Mouse (Mus musculus): ENCODE results near the gene Ccdc114. TPM values are rescaled to one million over a fixed set of nuclear protein-coding genes. Genes with fewer than 3 reads are reported as not detected.
A peak's percentile ranks its signal among the peaks of the same experiment; 100 is the strongest.
"Not testable (repeated sequence)": the region's sequence is repeated elsewhere in the genome, so short reads cannot be mapped to it uniquely, and the experiment has no call there.

Gene Ccdc114
- 1 to 10 TPM; 3.5 to 3.8 TPM for total RNA-seq (2021)
- long read RNA-seq, experiment 1, partial matches to known transcripts, result 0 of 1 reads
- long read RNA-seq, experiment 1, other reads (novel, unspliced or antisense), result 1 of 1 reads
- long read RNA-seq, experiment 2, partial matches to known transcripts, result 1 of 4 reads
- long read RNA-seq, experiment 2, other reads (novel, unspliced or antisense), result 3 of 4 reads

DNA sequence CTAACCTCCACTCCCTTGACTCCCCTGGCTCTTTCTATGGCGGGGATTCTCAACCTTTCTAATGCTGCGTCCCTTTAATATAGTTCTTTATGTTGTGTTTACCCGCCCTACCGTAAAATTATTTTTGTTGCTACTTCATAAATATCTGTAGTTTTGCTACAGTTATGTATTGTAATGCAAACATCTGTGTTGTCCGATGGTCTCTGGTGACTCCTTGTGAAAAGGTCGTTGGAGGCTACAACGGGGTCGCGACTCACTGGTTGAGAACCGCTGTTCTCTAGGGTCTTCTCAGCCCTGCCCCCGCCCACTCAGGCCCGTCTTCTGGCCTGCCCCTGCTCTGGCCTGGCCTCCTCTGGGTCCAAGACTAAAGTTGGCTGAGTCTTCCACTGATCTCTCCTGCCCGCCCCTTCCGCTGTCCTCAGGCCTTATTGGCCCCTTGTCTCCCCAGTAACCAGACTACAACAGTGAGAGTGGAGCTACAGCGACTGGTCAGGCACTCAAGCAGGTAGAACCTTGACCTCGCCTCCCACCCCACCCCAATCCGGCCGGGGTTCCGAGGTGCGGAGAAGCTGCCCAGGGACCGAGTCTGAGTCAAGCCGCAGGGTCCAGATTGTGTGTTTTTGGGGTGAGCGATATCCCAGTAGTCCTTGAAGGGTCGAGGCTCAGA is at the start of gene Ccdc114:
Gene Ccdc114, plus strand, starts transcription at position 311 of the 667 bp plus-strand sequence.
- H3K27ac ChIP-seq, result peak within 1 kb of the TSS; percentile 94
- no peak for DNase-seq (ENCODE audit: low spot score in 2 of 2)
- peak within 1 kb of the TSS; percentile 65 for H3K4me3 ChIP-seq
- TF ChIP-seq CTCF (conservative IDR thresholded peaks at IDR 0.05), result no peak

GRCm38 (mm10) chr7:45876895-45877294 is 47.0 kb upstream of the Ccdc114 start:
- H3K27ac ChIP-seq, result no peak overlapping the region
- TF ChIP-seq CTCF (conservative IDR thresholded peaks at IDR 0.05), result no peak
- no peak for DNase-seq (ENCODE audit: low spot score in 2 of 2)
- no peak overlapping the region for H3K4me3 ChIP-seq

GRCm38 (mm10) chr7:45878278-45878677 is 45.6 kb upstream of the Ccdc114 start, which contains the start of gene Grin2d:
Grin2d (minus strand) TSS chr7:45878378.
- not testable (repeated sequence) for DNase-seq (ENCODE audit: low spot score in 2 of 2); H3K27ac ChIP-seq; H3K4me3 ChIP-seq

DNA sequence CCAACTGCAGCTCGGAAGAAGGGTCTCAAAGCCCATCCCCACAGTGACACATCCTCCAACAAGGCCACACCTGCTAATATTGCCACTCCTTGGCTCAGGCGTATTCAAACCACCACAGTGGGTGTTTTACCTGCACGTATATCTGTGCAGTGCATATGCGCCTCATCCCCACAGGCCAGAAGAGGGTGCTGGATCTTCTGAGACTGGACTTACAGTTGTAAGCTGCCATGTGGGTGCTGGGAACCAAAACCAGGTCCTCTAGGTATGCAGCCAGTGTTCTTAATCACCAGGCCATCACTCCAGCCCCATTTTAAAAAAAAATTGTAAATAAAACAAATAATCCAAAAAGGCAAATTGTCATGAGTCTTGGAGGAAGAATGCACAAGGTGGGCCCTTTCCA is 43.3 kb upstream of the Ccdc114 start:
- Histone ChIP-seq H3K27ac (no peak overlapping the region), H3K4me3 (no peak overlapping the region)
- no peak for TF ChIP-seq CTCF (conservative IDR thresholded peaks at IDR 0.05)
- DNase-seq (ENCODE audit: low spot score in 2 of 2), result no peak

DNA sequence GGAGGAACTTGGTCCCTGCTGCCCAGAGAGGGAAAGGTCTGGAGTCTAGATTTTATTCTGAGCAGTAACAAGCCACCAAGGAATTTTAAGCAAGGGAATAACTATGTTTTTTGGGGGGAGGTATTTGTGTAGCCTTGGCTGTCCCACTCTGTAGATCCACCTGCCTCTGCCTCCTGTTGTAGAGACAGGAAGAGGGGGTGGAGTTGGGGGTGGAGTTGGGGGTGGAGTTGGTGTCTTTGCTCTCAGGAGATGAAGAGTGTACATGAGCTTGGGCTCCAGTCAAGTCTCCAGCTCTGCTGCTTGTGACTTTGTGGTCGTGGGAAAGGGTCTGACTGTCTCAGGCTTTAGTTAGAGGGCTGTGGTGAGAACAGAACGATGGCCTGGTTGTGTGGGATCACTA is 42.9 kb upstream of the Ccdc114 start:
- H3K27ac ChIP-seq, result no peak overlapping the region
- DNase-seq (ENCODE audit: low spot score in 2 of 2), result no peak
- no peak for TF ChIP-seq CTCF (conservative IDR thresholded peaks at IDR 0.05)
- no peak overlapping the region for H3K4me3 ChIP-seq

DNA sequence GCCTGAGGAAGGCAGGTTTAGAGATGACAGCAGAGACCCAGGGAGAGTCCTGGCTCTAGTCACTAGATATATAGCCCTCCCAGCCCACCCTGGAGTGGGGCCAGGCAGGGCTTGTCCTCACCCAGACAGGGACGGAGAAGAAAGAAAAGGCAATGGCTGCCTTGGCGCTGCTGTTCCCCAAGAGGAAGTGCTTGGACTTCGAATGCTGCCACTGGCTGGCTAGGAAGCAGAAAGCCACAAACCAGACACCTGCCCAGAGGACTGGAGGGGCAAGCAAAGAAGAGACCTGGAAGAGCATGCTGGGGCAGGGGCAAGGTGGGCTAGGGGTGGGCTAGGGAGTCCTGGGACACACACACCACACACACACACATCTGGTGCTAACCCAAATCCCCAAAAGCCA is 36.6 kb upstream of the Ccdc114 start:
- Histone ChIP-seq H3K4me3 (no peak overlapping the region), H3K27ac (no peak overlapping the region)
- no peak for TF ChIP-seq CTCF (conservative IDR thresholded peaks at IDR 0.05)
- DNase-seq (ENCODE audit: low spot score in 2 of 2), result no peak

- H3K27ac ChIP-seq, result no peak overlapping the region
- no peak for TF ChIP-seq CTCF (conservative IDR thresholded peaks at IDR 0.05)
- no peak overlapping the region for H3K4me3 ChIP-seq
- no peak for DNase-seq (ENCODE audit: low spot score in 2 of 2)
Observed at GRCm38 (mm10) chr7:45892651-45893050, 31.2 kb upstream of the Ccdc114 start.

DNA sequence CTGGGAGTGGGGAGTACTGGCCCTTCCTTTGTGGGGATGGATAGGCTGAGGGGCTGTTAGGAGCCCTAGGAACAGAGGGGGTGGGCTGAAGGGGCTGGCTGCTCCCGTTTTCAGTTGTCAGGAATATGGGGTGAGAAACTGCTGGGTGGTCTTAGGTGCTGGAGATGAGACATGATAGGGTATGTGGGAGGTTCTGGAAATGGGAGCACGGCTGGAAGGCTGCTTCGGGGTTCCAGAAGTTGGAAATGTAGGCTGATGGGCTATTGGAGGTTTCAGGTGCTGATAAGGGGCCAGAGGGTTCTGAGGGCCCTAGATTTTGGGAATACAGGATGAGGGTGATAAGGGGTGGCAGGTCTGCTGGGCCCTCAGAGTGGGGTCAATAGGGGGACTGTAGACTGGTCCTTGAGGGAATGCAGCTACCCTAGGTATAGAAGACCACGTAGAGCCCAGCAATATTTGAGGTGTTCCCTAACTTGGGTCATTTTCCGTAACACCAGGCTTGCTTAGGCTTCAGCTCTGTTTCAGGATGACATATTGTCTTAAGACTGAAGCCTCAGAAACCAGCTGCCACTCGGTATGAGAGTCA is 27.8 kb upstream of the Ccdc114 start:
- Histone ChIP-seq H3K4me3 (no peak overlapping the region), H3K27ac (no peak overlapping the region)
- no peak for TF ChIP-seq CTCF (conservative IDR thresholded peaks at IDR 0.05)
- DNase-seq (ENCODE audit: low spot score in 2 of 2), result no peak

- no peak for TF ChIP-seq CTCF (conservative IDR thresholded peaks at IDR 0.05)
- H3K4me3 ChIP-seq, result peak within 1 kb of the TSS; percentile 86
- H3K27ac ChIP-seq, result peak within 1 kb of the TSS; percentile 96
- DNase-seq (ENCODE audit: low spot score in 2 of 2), result peak; percentile 94 to 98
Observed at GRCm38 (mm10) chr7:45896517-45897257, 27.2 kb upstream of the Ccdc114 start, which contains the start of the genes Syngr4 and Tmem143. Syngr4 (minus strand) TSS chr7:45896714. Tmem143 (plus strand) TSS chr7:45896941.

DNA sequence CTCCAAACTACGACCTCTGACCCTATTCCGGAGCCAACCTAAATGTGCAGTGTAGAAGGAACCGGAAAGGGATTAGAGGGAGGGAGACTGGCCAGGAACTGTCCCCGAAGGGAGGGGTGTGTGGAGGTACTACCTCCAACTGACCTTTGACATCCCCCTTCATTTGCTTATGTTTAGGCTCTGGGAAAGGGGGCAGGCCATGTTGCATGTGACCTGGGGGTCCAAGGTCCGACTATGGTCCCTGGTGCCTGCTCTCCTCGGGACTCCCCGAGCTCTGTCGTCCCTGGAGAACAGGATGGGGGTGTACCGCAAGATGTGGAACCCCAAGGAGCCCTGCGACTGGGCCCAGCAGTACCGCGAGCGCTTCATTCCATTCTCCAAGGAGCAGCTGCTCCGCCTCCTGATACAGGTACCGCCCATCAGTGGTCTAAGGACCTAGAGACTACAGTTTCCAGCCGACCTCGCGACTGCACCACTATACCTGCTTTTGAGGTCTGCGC is 26.6 kb upstream of the Ccdc114 start:
- no peak for TF ChIP-seq CTCF (conservative IDR thresholded peaks at IDR 0.05)
- Histone ChIP-seq H3K4me3 (peak overlapping the region; percentile 86), H3K27ac (peak overlapping the region; percentile 96)
- peak; percentile 24 to 33 for DNase-seq (ENCODE audit: low spot score in 2 of 2)

- peak; percentile 70 for TF ChIP-seq CTCF (conservative IDR thresholded peaks at IDR 0.05)
- Histone ChIP-seq H3K27ac (peak overlapping the region; percentile 96), H3K4me3 (peak overlapping the region; percentile 86)
- not testable (repeated sequence) for DNase-seq (ENCODE audit: low spot score in 2 of 2)
Observed at GRCm38 (mm10) chr7:45898125-45898524, 25.7 kb upstream of the Ccdc114 start.

- TF ChIP-seq CTCF (conservative IDR thresholded peaks at IDR 0.05), result no peak
Observed at GRCm38 (mm10) chr7:45901562-45901961, 22.3 kb upstream of the Ccdc114 start.

More at GRCm38 (mm10) chr7:45901562-45901961, 22.3 kb upstream of the Ccdc114 start:
- no peak for DNase-seq (ENCODE audit: low spot score in 2 of 2)
- H3K4me3 ChIP-seq, result no peak overlapping the region
- no peak overlapping the region for H3K27ac ChIP-seq
